Mouse (Mus musculus): ENCODE measurements around the gene Icam5. TPM values are rescaled to one million over a fixed set of nuclear protein-coding genes. Genes with fewer than 3 reads are reported as not detected.
A peak's percentile ranks its signal among the peaks of the same experiment; 100 is the strongest.

The Icam5 gene
- polyA plus RNA-seq (2015; fragmentation: Nextera tagmentation; extraction: Ambion mirVana) = 0.14 and 0.15 TPM in 2 replicates

GRCm38 (mm10) chr9:21031896-21032351, at the start of gene Icam5:
Icam5 (plus strand) TSS chr9:21032073.
- H3K27ac ChIP-seq (ENCODE audit: low read length) = peak within 1 kb of the TSS; percentile 56
- peak within 1 kb of the TSS; percentile 64 for H3K9ac ChIP-seq (ENCODE audit: low read length)
- peak within 1 kb of the TSS; percentile 97 for H3K4me2 ChIP-seq (ENCODE audit: low read depth, low read length)
- H3K4me1 ChIP-seq (ENCODE audit: control insufficient read depth, insufficient read depth, low read length) = peaks cover 31% of the 10 kb centered on the region
- H3K9me3 ChIP-seq (replicated peaks; ENCODE audit: control insufficient read depth, low read length) = no peaks in the 10 kb centered on the region
- ATAC-seq (ENCODE audit: insufficient read depth, low FRiP score) = no peak
- peaks cover 57% of the 10 kb centered on the region for H3K27me3 ChIP-seq (ENCODE audit: control insufficient read depth, insufficient read depth, low read length)
- H3K4me3 ChIP-seq (replicated peaks; ENCODE audit: low read length) = peak within 1 kb of the TSS; percentile 54
- WGBS = under 1% methylated on average over 35 of the region's 35 CpGs
- no peaks in the 10 kb centered on the region for H3K36me3 ChIP-seq (ENCODE audit: control insufficient read depth, insufficient read depth, low read length)

DNA sequence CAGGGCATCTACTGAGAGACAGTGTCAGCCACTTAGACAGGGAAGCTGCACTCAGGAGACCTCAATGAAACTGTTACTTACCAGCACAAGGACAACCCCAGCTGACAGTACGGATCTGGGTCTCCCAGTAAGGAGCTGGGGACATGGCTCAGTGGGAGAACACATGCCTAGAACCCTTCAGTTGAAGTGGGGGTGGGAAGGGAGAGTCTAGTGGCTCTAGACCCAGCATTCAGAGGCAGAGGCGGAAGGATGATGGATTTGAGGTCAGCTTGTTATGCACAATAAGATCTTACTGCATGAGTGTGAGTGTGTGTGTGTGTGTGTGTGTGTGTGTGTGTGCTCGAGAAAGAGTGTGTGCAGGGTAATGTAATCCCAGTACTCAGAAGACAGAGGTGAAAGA, 49.7 kb upstream of the Icam5 start:
- Histone ChIP-seq H3K36me3 (ENCODE audit: control insufficient read depth, insufficient read depth, low read length) (no peaks in the 10 kb centered on the region), H3K9ac (ENCODE audit: low read length) (no peak overlapping the region), H3K4me2 (ENCODE audit: low read depth, low read length) (no peak overlapping the region), H3K4me1 (ENCODE audit: control insufficient read depth, insufficient read depth, low read length) (peaks cover 12% of the 10 kb centered on the region), H3K4me3 (replicated peaks; ENCODE audit: low read length) (no peak overlapping the region), H3K27me3 (ENCODE audit: control insufficient read depth, insufficient read depth, low read length) (no peaks in the 10 kb centered on the region), H3K27ac (ENCODE audit: low read length) (no peak overlapping the region), H3K9me3 (replicated peaks; ENCODE audit: control insufficient read depth, low read length) (no peaks in the 10 kb centered on the region)
- 56% methylated on average over 3 of the region's 3 CpGs for WGBS
- no peak for ATAC-seq (ENCODE audit: insufficient read depth, low FRiP score)

DNA sequence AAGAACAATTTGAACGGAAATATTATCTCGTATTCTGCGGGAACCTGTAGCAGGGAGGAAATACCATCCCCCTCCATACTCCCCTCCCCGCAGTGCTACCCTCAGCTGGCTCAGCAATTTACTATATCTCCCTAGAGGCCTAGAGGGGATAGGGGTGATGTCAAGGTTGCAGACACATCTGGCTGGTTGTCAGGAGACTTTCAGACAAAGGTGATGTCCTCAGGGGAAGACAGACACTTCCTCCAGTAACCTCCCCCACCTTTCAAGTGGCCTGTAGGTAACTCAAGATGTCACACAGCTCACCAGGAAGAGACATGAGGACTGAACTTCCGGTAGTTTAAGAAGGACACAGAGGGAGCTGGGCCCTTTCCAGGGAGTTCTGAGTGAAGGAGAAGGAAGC, 48.7 kb upstream of the Icam5 start:
- Histone ChIP-seq H3K36me3 (ENCODE audit: control insufficient read depth, insufficient read depth, low read length) (no peaks in the 10 kb centered on the region), H3K9ac (ENCODE audit: low read length) (no peak overlapping the region), H3K4me1 (ENCODE audit: control insufficient read depth, insufficient read depth, low read length) (peaks cover 18% of the 10 kb centered on the region), H3K4me2 (ENCODE audit: low read depth, low read length) (no peak overlapping the region), H3K9me3 (replicated peaks; ENCODE audit: control insufficient read depth, low read length) (no peaks in the 10 kb centered on the region), H3K27ac (ENCODE audit: low read length) (no peak overlapping the region), H3K4me3 (replicated peaks; ENCODE audit: low read length) (no peak overlapping the region), H3K27me3 (ENCODE audit: control insufficient read depth, insufficient read depth, low read length) (no peaks in the 10 kb centered on the region)
- no peak for ATAC-seq (ENCODE audit: insufficient read depth, low FRiP score)
- WGBS = 35% methylated on average over 5 of the region's 5 CpGs

DNA sequence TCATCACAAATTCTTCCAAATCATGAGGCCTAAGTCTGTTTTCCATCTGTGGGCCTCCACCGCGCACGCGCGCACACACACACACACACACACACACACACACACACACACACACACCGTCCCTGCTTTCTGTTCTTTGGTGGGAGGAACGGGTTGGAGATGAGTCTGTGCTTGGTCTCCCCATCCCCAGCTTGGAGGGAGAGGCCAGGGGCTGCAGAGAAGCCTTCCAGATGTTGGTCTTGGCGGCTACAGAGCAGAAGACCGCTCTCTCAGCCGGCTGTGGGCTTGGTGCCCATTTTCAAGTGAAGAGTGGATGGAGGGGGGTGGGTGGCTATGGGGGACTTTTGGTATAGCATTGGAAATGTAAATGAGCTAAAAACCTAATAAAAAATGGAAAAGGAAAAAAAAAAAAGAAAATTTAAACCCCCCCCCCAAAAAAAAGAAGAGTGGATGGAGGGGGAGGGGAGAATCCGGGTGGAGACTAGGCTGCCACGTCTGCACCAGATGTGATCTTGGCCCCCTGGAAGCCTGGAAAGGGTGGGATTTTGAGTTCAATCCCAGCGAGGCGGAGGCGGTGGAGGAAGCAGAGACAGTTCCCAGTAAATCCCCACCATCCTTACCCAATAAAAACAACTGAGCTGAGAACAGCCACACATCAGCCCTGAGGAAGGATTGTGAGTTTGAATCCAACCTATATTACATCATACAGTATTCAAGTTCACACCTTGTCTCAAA, 44.8 kb upstream of the Icam5 start:
- Histone ChIP-seq H3K9ac (ENCODE audit: low read length) (peak overlapping the region; percentile 16; the same call in 1 of the 2 replicates), H3K27me3 (ENCODE audit: control insufficient read depth, insufficient read depth, low read length) (no peaks in the 10 kb centered on the region), H3K36me3 (ENCODE audit: control insufficient read depth, insufficient read depth, low read length) (no peaks in the 10 kb centered on the region), H3K4me3 (replicated peaks; ENCODE audit: low read length) (no peak overlapping the region), H3K4me1 (ENCODE audit: control insufficient read depth, insufficient read depth, low read length) (peaks cover 14% of the 10 kb centered on the region), H3K27ac (ENCODE audit: low read length) (peak overlapping the region; percentile 87), H3K4me2 (ENCODE audit: low read depth, low read length) (no peak overlapping the region), H3K9me3 (replicated peaks; ENCODE audit: control insufficient read depth, low read length) (no peaks in the 10 kb centered on the region)
- ATAC-seq (ENCODE audit: insufficient read depth, low FRiP score) = peak; percentile 92
- 39% methylated on average over 15 of the region's 15 CpGs for WGBS

- no peak for ATAC-seq (ENCODE audit: insufficient read depth, low FRiP score)
- no peak overlapping the region for H3K4me3 ChIP-seq (replicated peaks; ENCODE audit: low read length)
- no peaks in the 10 kb centered on the region for H3K9me3 ChIP-seq (replicated peaks; ENCODE audit: control insufficient read depth, low read length)
- peaks cover 14% of the 10 kb centered on the region for H3K4me1 ChIP-seq (ENCODE audit: control insufficient read depth, insufficient read depth, low read length)
- no peak overlapping the region for H3K4me2 ChIP-seq (ENCODE audit: low read depth, low read length)
- H3K27me3 ChIP-seq (ENCODE audit: control insufficient read depth, insufficient read depth, low read length) = no peaks in the 10 kb centered on the region
- 25% methylated on average over 7 of the region's 7 CpGs for WGBS
- H3K9ac ChIP-seq (ENCODE audit: low read length) = peak overlapping the region; percentile 16; the same call in 1 of the 2 replicates
- H3K36me3 ChIP-seq (ENCODE audit: control insufficient read depth, insufficient read depth, low read length) = no peaks in the 10 kb centered on the region
- H3K27ac ChIP-seq (ENCODE audit: low read length) = peak overlapping the region; percentile 87
Measured at GRCm38 (mm10) chr9:20987953-20988352, 43.9 kb upstream of the Icam5 start.

GRCm38 (mm10) chr9:20990861-20991260, 41.0 kb upstream of the Icam5 start:
- Histone ChIP-seq H3K27ac (ENCODE audit: low read length) (peak overlapping the region; percentile 51), H3K27me3 (ENCODE audit: control insufficient read depth, insufficient read depth, low read length) (no peaks in the 10 kb centered on the region), H3K4me1 (ENCODE audit: control insufficient read depth, insufficient read depth, low read length) (peaks cover 18% of the 10 kb centered on the region), H3K4me3 (replicated peaks; ENCODE audit: low read length) (no peak overlapping the region; the same call in 1 of the 2 replicates), H3K36me3 (ENCODE audit: control insufficient read depth, insufficient read depth, low read length) (no peaks in the 10 kb centered on the region), H3K9ac (ENCODE audit: low read length) (peak overlapping the region; percentile 23), H3K9me3 (replicated peaks; ENCODE audit: control insufficient read depth, low read length) (no peaks in the 10 kb centered on the region), H3K4me2 (ENCODE audit: low read depth, low read length) (peak overlapping the region; percentile 26)
- ATAC-seq (ENCODE audit: insufficient read depth, low FRiP score) = peak; percentile 33; the same call in 1 of the 2 replicates
- 9% methylated on average over 10 of the region's 10 CpGs for WGBS

GRCm38 (mm10) chr9:20991587-20991986, 40.3 kb upstream of the Icam5 start:
- 85% methylated on average over 4 of the region's 4 CpGs for WGBS
- H3K9ac ChIP-seq (ENCODE audit: low read length) = no peak overlapping the region
- no peak for ATAC-seq (ENCODE audit: insufficient read depth, low FRiP score)
- H3K36me3 ChIP-seq (ENCODE audit: control insufficient read depth, insufficient read depth, low read length) = no peaks in the 10 kb centered on the region
- H3K27ac ChIP-seq (ENCODE audit: low read length) = no peak overlapping the region
- no peak overlapping the region for H3K4me2 ChIP-seq (ENCODE audit: low read depth, low read length)
- H3K27me3 ChIP-seq (ENCODE audit: control insufficient read depth, insufficient read depth, low read length) = no peaks in the 10 kb centered on the region
- no peaks in the 10 kb centered on the region for H3K9me3 ChIP-seq (replicated peaks; ENCODE audit: control insufficient read depth, low read length)
- no peak overlapping the region for H3K4me3 ChIP-seq (replicated peaks; ENCODE audit: low read length)
- H3K4me1 ChIP-seq (ENCODE audit: control insufficient read depth, insufficient read depth, low read length) = peaks cover 18% of the 10 kb centered on the region

- 35% methylated on average over 5 of the region's 5 CpGs for WGBS
- Histone ChIP-seq H3K27ac (ENCODE audit: low read length) (no peak overlapping the region), H3K36me3 (ENCODE audit: control insufficient read depth, insufficient read depth, low read length) (no peaks in the 10 kb centered on the region), H3K9me3 (replicated peaks; ENCODE audit: control insufficient read depth, low read length) (no peaks in the 10 kb centered on the region), H3K4me2 (ENCODE audit: low read depth, low read length) (no peak overlapping the region), H3K4me3 (replicated peaks; ENCODE audit: low read length) (no peak overlapping the region), H3K27me3 (ENCODE audit: control insufficient read depth, insufficient read depth, low read length) (no peaks in the 10 kb centered on the region), H3K4me1 (ENCODE audit: control insufficient read depth, insufficient read depth, low read length) (peaks cover 10% of the 10 kb centered on the region), H3K9ac (ENCODE audit: low read length) (no peak overlapping the region)
- ATAC-seq (ENCODE audit: insufficient read depth, low FRiP score) = peak; percentile 81
Measured at GRCm38 (mm10) chr9:20993165-20993898, 38.5 kb upstream of the Icam5 start.

DNA sequence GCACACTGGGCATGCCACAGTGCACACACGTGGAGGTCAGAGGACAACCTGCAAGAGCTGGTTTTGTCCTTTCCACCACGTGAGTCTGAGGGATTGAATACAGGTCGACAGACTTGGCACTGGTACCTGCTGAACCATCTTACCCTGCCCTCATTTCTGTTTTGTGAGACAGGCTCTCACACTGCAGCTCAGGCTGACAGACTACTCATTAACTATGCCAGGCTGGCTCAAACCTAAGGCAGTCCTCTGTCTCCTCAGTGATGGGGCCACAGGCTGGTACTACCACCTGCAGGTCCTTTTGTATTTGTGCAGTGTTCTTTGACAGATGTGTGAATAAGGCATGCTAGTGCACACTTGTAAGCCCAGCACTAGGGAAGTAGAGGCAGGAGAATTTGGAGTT, 36.8 kb upstream of the Icam5 start:
- no peaks in the 10 kb centered on the region for H3K36me3 ChIP-seq (ENCODE audit: control insufficient read depth, insufficient read depth, low read length)
- H3K9ac ChIP-seq (ENCODE audit: low read length) = no peak overlapping the region
- no peaks in the 10 kb centered on the region for H3K27me3 ChIP-seq (ENCODE audit: control insufficient read depth, insufficient read depth, low read length)
- H3K4me1 ChIP-seq (ENCODE audit: control insufficient read depth, insufficient read depth, low read length) = peaks cover 10% of the 10 kb centered on the region
- ATAC-seq (ENCODE audit: insufficient read depth, low FRiP score) = no peak
- no peaks in the 10 kb centered on the region for H3K9me3 ChIP-seq (replicated peaks; ENCODE audit: control insufficient read depth, low read length)
- no peak overlapping the region for H3K27ac ChIP-seq (ENCODE audit: low read length)
- no peak overlapping the region for H3K4me2 ChIP-seq (ENCODE audit: low read depth, low read length)
- WGBS = 71% methylated on average over 3 of the region's 3 CpGs
- no peak overlapping the region for H3K4me3 ChIP-seq (replicated peaks; ENCODE audit: low read length)

Measured in stomach, embryonic 16.5 days (tissue).